Mouse (Mus musculus): ENCODE data around the gene Tmem130. TPM values are rescaled to one million over a fixed set of nuclear protein-coding genes. Genes with fewer than 3 reads are reported as not detected.
A peak's percentile ranks its signal among the peaks of the same experiment; 100 is the strongest.

Gene Tmem130
- polyA plus RNA-seq, 1 experiment from 2014 or later, result 0.20 TPM

DNA sequence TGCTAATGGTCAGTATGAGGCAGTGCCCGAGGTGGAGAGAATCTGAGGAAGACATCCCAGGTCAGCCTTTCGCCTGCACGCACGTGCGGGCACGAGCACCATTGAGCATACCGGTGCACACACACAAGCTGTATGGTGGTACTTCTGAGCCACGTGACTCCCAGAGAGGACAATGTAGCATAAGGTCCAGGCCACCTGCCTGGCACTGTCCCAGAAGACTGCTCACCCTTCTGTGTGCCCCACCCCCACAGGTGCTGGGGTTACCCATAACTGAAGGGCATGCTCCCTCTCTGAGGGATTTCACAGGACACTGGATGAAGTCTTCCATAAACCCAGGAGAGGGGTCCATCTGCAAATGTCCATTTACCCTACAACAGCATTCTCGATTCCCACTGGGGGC is 4.2 kb downstream of the Tmem130 start:
- no peaks in the 10 kb centered on the region for H3K9me3 ChIP-seq (ENCODE audit: control insufficient read depth, low read length)
- H3K4me2 ChIP-seq (ENCODE audit: low read depth, severe bottlenecking), result no peak overlapping the region
- H3K4me1 ChIP-seq (ENCODE audit: control insufficient read depth, insufficient read depth, low read length), result peaks cover 1% of the 10 kb centered on the region; the same call in 1 of the 2 replicates
- DNase-seq (ENCODE audit: low spot score), result no peak
- H3K27me3 ChIP-seq (ENCODE audit: control insufficient read depth, insufficient read depth, low read length), result peaks cover 17% of the 10 kb centered on the region
- no peak overlapping the region for H3K4me3 ChIP-seq (ENCODE audit: low read depth, low read length)
- no peak overlapping the region for H3K9ac ChIP-seq (ENCODE audit: low read length)
- no peak for ATAC-seq (ENCODE audit: insufficient number of reproducible peaks, low FRiP score, low TSS enrichment, low read depth)
- WGBS, result 81% methylated on average over 9 of the region's 9 CpGs
- H3K27ac ChIP-seq (replicated peaks; ENCODE audit: low read depth, low read length), result no peak overlapping the region
- no peaks in the 10 kb centered on the region for H3K36me3 ChIP-seq (ENCODE audit: control insufficient read depth, insufficient read depth, low read length)

DNA sequence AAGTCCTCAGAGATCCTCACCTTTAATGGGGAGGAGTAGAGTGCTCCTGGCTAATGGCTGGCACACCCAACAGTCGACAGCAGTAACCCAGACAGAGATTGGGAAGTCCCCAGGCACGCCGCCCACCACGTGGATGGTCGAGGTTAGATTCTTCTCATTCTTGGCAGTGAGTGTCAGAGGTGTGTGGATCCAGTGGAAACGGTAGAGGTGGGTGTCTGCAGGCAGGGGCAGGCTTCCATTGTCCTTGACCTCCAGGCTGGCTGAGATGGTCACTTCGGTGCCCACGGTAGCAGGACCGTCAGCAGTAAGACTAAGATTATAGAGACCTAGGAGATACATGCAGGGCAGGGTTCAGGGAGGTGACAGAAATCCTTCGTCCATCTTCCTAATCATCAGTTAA is 6.4 kb downstream of the Tmem130 start:
- Histone ChIP-seq H3K9me3 (ENCODE audit: control insufficient read depth, low read length) (no peaks in the 10 kb centered on the region), H3K4me1 (ENCODE audit: control insufficient read depth, insufficient read depth, low read length) (peaks cover 2% of the 10 kb centered on the region; the same call in 1 of the 2 replicates), H3K27me3 (ENCODE audit: control insufficient read depth, insufficient read depth, low read length) (no peaks in the 10 kb centered on the region), H3K36me3 (ENCODE audit: control insufficient read depth, insufficient read depth, low read length) (no peaks in the 10 kb centered on the region), H3K27ac (replicated peaks; ENCODE audit: low read depth, low read length) (no peak overlapping the region), H3K4me3 (ENCODE audit: low read depth, low read length) (no peak overlapping the region), H3K9ac (ENCODE audit: low read length) (no peak overlapping the region), H3K4me2 (ENCODE audit: low read depth, severe bottlenecking) (no peak overlapping the region)
- WGBS, result 78% methylated on average over 10 of the region's 10 CpGs
- ATAC-seq (ENCODE audit: insufficient number of reproducible peaks, low FRiP score, low TSS enrichment, low read depth) (no peak), DNase-seq (ENCODE audit: low spot score) (no peak)

DNA sequence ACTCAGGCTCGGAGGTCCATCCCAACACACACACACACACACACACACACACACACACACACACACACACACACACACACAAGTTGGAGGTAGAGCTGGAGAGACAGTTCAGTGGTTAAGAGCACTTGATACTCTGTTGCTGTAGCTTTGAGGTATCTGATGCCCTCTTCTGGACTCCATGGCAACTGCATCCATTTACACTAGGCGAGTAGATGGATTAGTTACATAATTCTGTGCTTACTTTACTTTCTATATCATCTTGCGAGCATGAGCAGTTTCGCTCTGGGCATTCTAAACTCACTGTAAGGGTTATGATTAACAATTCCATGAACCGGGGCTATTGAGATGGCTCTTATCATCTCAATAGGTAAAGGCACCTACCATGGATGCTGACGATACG is 8.6 kb downstream of the Tmem130 start:
- H3K4me3 ChIP-seq (ENCODE audit: low read depth, low read length), result no peak overlapping the region
- H3K27me3 ChIP-seq (ENCODE audit: control insufficient read depth, insufficient read depth, low read length), result no peaks in the 10 kb centered on the region
- DNase-seq (ENCODE audit: low spot score) (peak; percentile 61), ATAC-seq (ENCODE audit: insufficient number of reproducible peaks, low FRiP score, low TSS enrichment, low read depth) (no peak)
- no peak overlapping the region for H3K27ac ChIP-seq (replicated peaks; ENCODE audit: low read depth, low read length)
- H3K4me2 ChIP-seq (ENCODE audit: low read depth, severe bottlenecking), result no peak overlapping the region
- 67% methylated on average over 7 of the region's 7 CpGs for WGBS
- peaks cover 2% of the 10 kb centered on the region; the same call in 1 of the 2 replicates for H3K4me1 ChIP-seq (ENCODE audit: control insufficient read depth, insufficient read depth, low read length)
- H3K36me3 ChIP-seq (ENCODE audit: control insufficient read depth, insufficient read depth, low read length), result no peaks in the 10 kb centered on the region
- no peaks in the 10 kb centered on the region for H3K9me3 ChIP-seq (ENCODE audit: control insufficient read depth, low read length)
- H3K9ac ChIP-seq (ENCODE audit: low read length), result no peak overlapping the region

DNA sequence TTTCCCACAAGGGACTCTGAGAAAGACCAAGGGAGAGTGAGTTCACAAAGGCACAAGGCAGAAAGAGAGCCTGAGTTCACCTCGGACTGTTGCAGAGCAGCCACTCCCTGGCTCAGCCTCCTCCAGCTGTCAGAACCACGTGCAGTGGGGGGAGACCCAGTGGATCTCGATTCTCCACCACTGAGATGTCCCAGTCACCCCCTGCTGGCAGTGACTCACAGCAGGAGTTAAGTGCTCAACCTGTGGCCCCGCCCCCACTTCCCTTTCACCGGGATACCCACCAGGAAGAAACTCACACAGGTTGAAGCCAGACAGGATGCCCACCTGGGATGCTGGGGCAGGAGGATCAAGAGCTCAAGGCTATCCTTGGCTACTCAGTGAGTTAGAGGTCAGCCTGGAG is 9.2 kb downstream of the Tmem130 start:
- no peak overlapping the region for H3K4me3 ChIP-seq (ENCODE audit: low read depth, low read length)
- WGBS, result 5% methylated on average over 5 of the region's 5 CpGs
- no peak overlapping the region for H3K9ac ChIP-seq (ENCODE audit: low read length)
- DNase-seq (ENCODE audit: low spot score) (no peak), ATAC-seq (ENCODE audit: insufficient number of reproducible peaks, low FRiP score, low TSS enrichment, low read depth) (0 out of 2 replicates have a peak, but pooled peaks have one; percentile 29)
- no peak overlapping the region for H3K27ac ChIP-seq (replicated peaks; ENCODE audit: low read depth, low read length)
- no peaks in the 10 kb centered on the region for H3K36me3 ChIP-seq (ENCODE audit: control insufficient read depth, insufficient read depth, low read length)
- H3K4me2 ChIP-seq (ENCODE audit: low read depth, severe bottlenecking), result no peak overlapping the region; the same call in 1 of the 2 replicates
- H3K9me3 ChIP-seq (ENCODE audit: control insufficient read depth, low read length), result no peaks in the 10 kb centered on the region
- peaks cover 2% of the 10 kb centered on the region; the same call in 1 of the 2 replicates for H3K4me1 ChIP-seq (ENCODE audit: control insufficient read depth, insufficient read depth, low read length)
- H3K27me3 ChIP-seq (ENCODE audit: control insufficient read depth, insufficient read depth, low read length), result no peaks in the 10 kb centered on the region

DNA sequence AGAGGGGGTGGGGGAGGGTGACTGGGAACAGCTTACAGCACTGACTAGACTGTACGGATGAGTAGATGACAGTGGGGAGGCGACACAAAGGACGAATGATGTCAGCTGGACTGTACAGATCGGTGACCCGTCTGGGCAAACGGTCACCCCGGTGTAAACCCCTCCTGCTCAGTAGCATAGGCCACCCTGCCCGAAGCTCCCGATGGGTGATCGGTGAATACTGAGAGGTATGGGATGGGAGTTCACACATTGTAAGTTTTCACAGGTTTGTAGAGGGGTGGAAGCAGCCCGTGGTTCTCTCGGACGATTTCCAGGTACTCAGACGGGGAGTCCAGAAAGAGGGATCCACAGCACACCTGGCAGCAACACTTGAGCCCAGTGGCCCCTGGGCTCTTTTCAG is 24.5 kb downstream of the Tmem130 start:
- H3K27ac ChIP-seq (replicated peaks; ENCODE audit: low read depth, low read length), result no peak overlapping the region
- H3K4me1 ChIP-seq (ENCODE audit: control insufficient read depth, insufficient read depth, low read length), result no peaks in the 10 kb centered on the region
- DNase-seq (ENCODE audit: low spot score), result no peak
- WGBS, result 86% methylated on average over 14 of the region's 14 CpGs
- no peak overlapping the region for H3K4me2 ChIP-seq (ENCODE audit: low read depth, severe bottlenecking)
- H3K27me3 ChIP-seq (ENCODE audit: control insufficient read depth, insufficient read depth, low read length), result no peaks in the 10 kb centered on the region
- no peak overlapping the region for H3K4me3 ChIP-seq (ENCODE audit: low read depth, low read length)
- no peaks in the 10 kb centered on the region for H3K9me3 ChIP-seq (ENCODE audit: control insufficient read depth, low read length)
- no peak overlapping the region for H3K9ac ChIP-seq (ENCODE audit: low read length)
- no peaks in the 10 kb centered on the region for H3K36me3 ChIP-seq (ENCODE audit: control insufficient read depth, insufficient read depth, low read length)
- no peak for ATAC-seq (ENCODE audit: insufficient number of reproducible peaks, low FRiP score, low TSS enrichment, low read depth)

DNA sequence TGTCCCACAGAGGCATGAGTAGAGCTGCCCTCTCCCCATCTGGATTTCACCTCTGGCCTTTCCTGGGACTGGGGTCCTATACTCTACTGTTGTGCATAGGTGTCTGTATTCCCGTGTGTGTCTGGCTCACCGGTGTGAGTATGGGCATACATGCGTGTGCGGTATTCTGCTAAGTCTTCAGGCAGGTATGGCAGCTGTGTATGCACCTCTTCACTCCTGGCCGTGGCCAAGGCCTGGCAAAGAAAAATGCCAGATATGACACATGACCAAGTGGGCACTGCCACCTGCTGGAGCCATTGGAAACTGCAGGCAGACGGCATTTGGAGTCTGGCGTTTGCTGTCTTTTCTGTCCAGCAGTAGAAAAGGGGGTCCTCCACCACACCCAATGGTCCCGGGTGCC is 26.7 kb downstream of the Tmem130 start:
- Histone ChIP-seq H3K36me3 (ENCODE audit: control insufficient read depth, insufficient read depth, low read length) (no peaks in the 10 kb centered on the region), H3K9ac (ENCODE audit: low read length) (no peak overlapping the region), H3K27me3 (ENCODE audit: control insufficient read depth, insufficient read depth, low read length) (no peaks in the 10 kb centered on the region), H3K27ac (replicated peaks; ENCODE audit: low read depth, low read length) (no peak overlapping the region), H3K4me2 (ENCODE audit: low read depth, severe bottlenecking) (no peak overlapping the region), H3K4me3 (ENCODE audit: low read depth, low read length) (no peak overlapping the region), H3K4me1 (ENCODE audit: control insufficient read depth, insufficient read depth, low read length) (no peaks in the 10 kb centered on the region), H3K9me3 (ENCODE audit: control insufficient read depth, low read length) (no peaks in the 10 kb centered on the region)
- WGBS, result 30% methylated on average over 8 of the region's 8 CpGs
- ATAC-seq (ENCODE audit: insufficient number of reproducible peaks, low FRiP score, low TSS enrichment, low read depth) (no peak), DNase-seq (ENCODE audit: low spot score) (peak; percentile 90)

DNA sequence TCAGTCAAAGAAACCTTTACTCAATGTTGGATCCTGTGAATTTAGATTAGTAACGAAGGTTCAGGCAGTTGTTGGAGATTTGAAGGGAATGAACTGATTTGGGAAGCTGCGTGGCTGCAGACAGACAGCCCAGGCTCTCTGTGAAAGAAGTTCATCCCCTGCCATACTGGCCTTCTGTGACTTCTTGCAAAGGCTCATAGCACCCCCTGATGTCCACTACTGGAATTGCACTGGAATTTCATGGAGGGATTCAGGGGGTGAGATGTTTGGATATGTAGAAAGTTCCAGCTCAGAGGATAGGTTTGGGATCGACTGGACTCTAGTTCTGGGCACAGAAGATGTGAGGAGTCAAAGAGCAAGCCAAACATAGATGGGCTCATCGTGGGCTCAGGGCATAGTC is 27.7 kb downstream of the Tmem130 start:
- H3K4me1 ChIP-seq (ENCODE audit: control insufficient read depth, insufficient read depth, low read length), result no peaks in the 10 kb centered on the region
- H3K9ac ChIP-seq (ENCODE audit: low read length), result no peak overlapping the region
- no peak overlapping the region for H3K4me2 ChIP-seq (ENCODE audit: low read depth, severe bottlenecking)
- H3K27me3 ChIP-seq (ENCODE audit: control insufficient read depth, insufficient read depth, low read length), result no peaks in the 10 kb centered on the region
- H3K36me3 ChIP-seq (ENCODE audit: control insufficient read depth, insufficient read depth, low read length), result no peaks in the 10 kb centered on the region
- H3K4me3 ChIP-seq (ENCODE audit: low read depth, low read length), result no peak overlapping the region
- 37% methylated on average over 4 of the region's 4 CpGs for WGBS
- no peak for ATAC-seq (ENCODE audit: insufficient number of reproducible peaks, low FRiP score, low TSS enrichment, low read depth)
- H3K27ac ChIP-seq (replicated peaks; ENCODE audit: low read depth, low read length), result no peak overlapping the region
- H3K9me3 ChIP-seq (ENCODE audit: control insufficient read depth, low read length), result no peaks in the 10 kb centered on the region
- DNase-seq (ENCODE audit: low spot score), result peak; percentile 86

DNA sequence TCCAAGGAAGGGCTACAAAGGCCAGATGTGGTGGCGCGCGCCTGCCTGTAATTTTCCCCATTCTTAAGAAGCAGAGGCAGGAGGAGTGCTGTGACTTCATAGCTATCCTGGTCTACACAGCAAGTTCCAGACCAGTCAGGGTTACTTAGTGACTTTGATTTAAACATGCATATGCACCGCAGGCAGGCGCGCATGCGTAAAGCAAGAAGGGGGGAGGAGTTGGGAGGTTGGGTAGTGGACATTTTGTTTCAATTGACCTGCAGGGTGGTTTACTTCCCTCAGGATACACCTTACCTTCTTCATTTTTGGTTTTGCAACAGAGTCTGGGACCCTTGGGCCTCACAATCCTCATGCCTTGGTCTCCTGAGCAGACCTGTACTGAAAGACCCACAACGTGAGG is 32.4 kb downstream of the Tmem130 start:
- Histone ChIP-seq H3K4me1 (ENCODE audit: control insufficient read depth, insufficient read depth, low read length) (no peaks in the 10 kb centered on the region), H3K27ac (replicated peaks; ENCODE audit: low read depth, low read length) (no peak overlapping the region), H3K27me3 (ENCODE audit: control insufficient read depth, insufficient read depth, low read length) (no peaks in the 10 kb centered on the region), H3K9me3 (ENCODE audit: control insufficient read depth, low read length) (no peaks in the 10 kb centered on the region), H3K36me3 (ENCODE audit: control insufficient read depth, insufficient read depth, low read length) (no peaks in the 10 kb centered on the region), H3K9ac (ENCODE audit: low read length) (no peak overlapping the region), H3K4me2 (ENCODE audit: low read depth, severe bottlenecking) (no peak overlapping the region), H3K4me3 (ENCODE audit: low read depth, low read length) (no peak overlapping the region)
- DNase-seq (ENCODE audit: low spot score), result no peak
- 81% methylated on average over 8 of the region's 8 CpGs for WGBS
- no peak for ATAC-seq (ENCODE audit: insufficient number of reproducible peaks, low FRiP score, low TSS enrichment, low read depth)

DNA sequence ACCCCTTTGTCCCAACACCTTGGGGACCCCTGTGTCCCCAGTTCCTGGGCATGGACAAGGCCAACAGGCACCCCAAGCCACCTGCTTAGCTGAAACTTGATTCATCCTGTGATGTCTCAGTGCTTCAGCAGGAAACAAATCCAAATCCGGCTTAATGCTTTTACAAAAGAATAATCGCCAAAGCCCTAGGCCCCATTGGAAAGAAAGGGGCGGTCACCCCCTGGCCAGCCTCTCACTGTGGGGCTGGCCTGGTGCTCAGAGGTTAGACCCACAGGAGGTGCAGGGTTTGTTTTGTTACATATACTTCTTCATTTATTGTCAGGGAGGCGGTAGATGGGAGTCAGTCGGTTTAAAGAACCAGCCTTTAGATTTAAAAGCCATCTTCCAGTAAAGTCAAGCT is 33.4 kb downstream of the Tmem130 start:
- 40% methylated on average over 5 of the region's 5 CpGs for WGBS
- Histone ChIP-seq H3K4me1 (ENCODE audit: control insufficient read depth, insufficient read depth, low read length) (no peaks in the 10 kb centered on the region), H3K4me3 (ENCODE audit: low read depth, low read length) (no peak overlapping the region), H3K36me3 (ENCODE audit: control insufficient read depth, insufficient read depth, low read length) (no peaks in the 10 kb centered on the region), H3K27me3 (ENCODE audit: control insufficient read depth, insufficient read depth, low read length) (no peaks in the 10 kb centered on the region), H3K4me2 (ENCODE audit: low read depth, severe bottlenecking) (no peak overlapping the region), H3K9ac (ENCODE audit: low read length) (no peak overlapping the region), H3K9me3 (ENCODE audit: control insufficient read depth, low read length) (no peaks in the 10 kb centered on the region), H3K27ac (replicated peaks; ENCODE audit: low read depth, low read length) (no peak overlapping the region)
- DNase-seq (ENCODE audit: low spot score) (no peak), ATAC-seq (ENCODE audit: insufficient number of reproducible peaks, low FRiP score, low TSS enrichment, low read depth) (no peak)
